Mouse (Mus musculus) kidney, embryonic 16.5 days (tissue): ENCODE data around the gene Dmgdh. TPM values are rescaled to one million over a fixed set of nuclear protein-coding genes. Genes with fewer than 3 reads are reported as not detected.
A peak's percentile ranks its signal among the peaks of the same experiment; 100 is the strongest.

ENCODE experiments used
- ATAC-seq: fragments of 200-750 bp; cut with Nextera tagmentation; 2 replicates; pipeline ENCODE4 v1.8.0; 2017; ENCODE audit warnings: moderate TSS enrichment; ENCODE audit not compliant: low FRiP score, low TSS enrichment
- H3K27ac ChIP-seq: fragments of 300-500 bp; sonication (generic); 2 replicates; pipeline ENCODE4 v1.5.1; 2014; ENCODE audit warnings: low read length
- H3K27me3 ChIP-seq: fragments of 300-500 bp; sonication (generic); 2 replicates; pipeline ENCODE4 v1.6.1; 2014; ENCODE audit warnings: low read length, control low read depth, mixed read lengths; ENCODE audit not compliant: insufficient read depth
- H3K36me3 ChIP-seq: fragments of 300-500 bp; sonication (generic); 2 replicates; pipeline ENCODE4 v1.6.1; 2014; ENCODE audit warnings: low read length, control low read depth, mixed read lengths; ENCODE audit not compliant: insufficient read depth
- H3K4me1 ChIP-seq: fragments of 300-500 bp; sonication (generic); 2 replicates; pipeline ENCODE4 v1.6.1; 2014; ENCODE audit warnings: low read length, control low read depth, mixed read lengths; ENCODE audit not compliant: insufficient read depth
- H3K4me2 ChIP-seq: fragments of 300-500 bp; sonication (generic); replicated peaks from 2 replicates; pipeline ENCODE4 v1.6.1; 2014; ENCODE audit warnings: low read depth, low read length
- H3K4me3 ChIP-seq: fragments of 300-500 bp; sonication (generic); 2 replicates; pipeline ENCODE4 v1.5.1; 2014; ENCODE audit warnings: mild to moderate bottlenecking, low read length
- H3K9ac ChIP-seq: fragments of 300-500 bp; sonication (generic); replicated peaks from 2 replicates; pipeline ENCODE4 v1.6.1; 2014; ENCODE audit warnings: low read length
- H3K9me3 ChIP-seq: fragments of 300-500 bp; sonication (generic); 2 replicates; pipeline ENCODE4 v1.6.1; 2016; ENCODE audit warnings: low read length, control low read depth
- WGBS: fragments of 180-500 bp; shearing (Covaris S2); extraction: QIAGEN DNeasy Blood & Tissue Kit; methylation state at CpG from one replicate; pipeline ENCODE4 v1.1.7; 2014; 5-methylcytosine and 5-hydroxymethylcytosine counted together
- polyA plus RNA-seq: library from polyadenylated mRNA; unstranded; fragments of >200 nt; fragmentation: Nextera tagmentation; extraction: Ambion mirVana; gene quantifications from 2 replicates; pipeline ENCODE4 v1.2.1, GENCODE M21; 2015

Gene Dmgdh
- polyA plus RNA-seq: 2.6 TPM in 2 replicates

DNA sequence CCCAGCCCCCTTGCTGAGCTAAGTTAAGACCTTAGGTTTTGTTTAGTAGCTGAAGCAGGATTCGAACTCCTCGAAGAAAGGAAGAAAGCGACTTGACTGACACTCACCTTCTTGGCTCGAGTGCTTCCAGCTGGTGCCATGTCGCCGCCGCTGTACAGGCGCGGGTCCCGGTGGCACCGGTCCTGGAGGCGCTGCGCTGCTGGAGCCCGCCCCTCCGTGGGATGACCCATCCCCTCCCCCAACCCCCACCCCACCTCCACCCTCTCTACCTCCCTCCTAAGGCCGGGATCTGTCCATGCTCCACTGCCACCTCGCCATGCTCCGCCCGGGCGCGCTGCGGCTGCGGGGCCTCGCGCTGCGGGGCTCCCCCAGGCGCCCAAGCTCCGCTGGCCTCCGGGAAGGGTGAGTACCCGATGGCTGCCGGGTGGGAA is at the start of gene Dmgdh, which contains the start of gene Bhmt2:
TSS of gene Dmgdh (plus strand) at position 303 of the 431 bp plus-strand sequence.
TSS of gene Bhmt2 (minus strand) at position 172 of the 431 bp plus-strand sequence.
- ATAC-seq: peak; percentile 84
- Histone ChIP-seq H3K27me3 (peaks cover 8% of the 10 kb centered on the region; the same call in 1 of the 2 replicates), H3K4me2 (peak within 1 kb of the TSS; percentile 50), H3K9me3 (peaks cover 2% of the 10 kb centered on the region; the same call in 1 of the 2 replicates), H3K36me3 (no peaks in the 10 kb centered on the region), H3K27ac (0 out of 2 replicates have a peak within 1 kb of the TSS, but pooled peaks have one; percentile 29), H3K9ac (peak within 1 kb of the TSS; percentile 26; the same call in 1 of the 2 replicates), H3K4me1 (peaks cover 5% of the 10 kb centered on the region; the same call in 1 of the 2 replicates), H3K4me3 (peak within 1 kb of the TSS; percentile 30)
- 6% methylated on average over 31 of the region's 31 CpGs for WGBS

- H3K9me3 ChIP-seq: no peaks in the 10 kb centered on the region
- H3K27ac ChIP-seq: peak overlapping the region; percentile 66; the same call in 1 of the 2 replicates
- no peak overlapping the region for H3K4me3 ChIP-seq
- WGBS: 13% methylated on average over 6 of the region's 6 CpGs
- 0 out of 2 replicates have a peak, but pooled peaks cover 12% of the 10 kb centered on the region for H3K4me1 ChIP-seq
- H3K36me3 ChIP-seq: no peaks in the 10 kb centered on the region
- no peak overlapping the region for H3K4me2 ChIP-seq
- H3K27me3 ChIP-seq: no peaks in the 10 kb centered on the region
- peak; percentile 63; the same call in 1 of the 2 replicates for ATAC-seq
- H3K9ac ChIP-seq: no peak overlapping the region
These were observed 45.4 kb upstream of the Dmgdh start for GRCm38 (mm10) chr13:93628861-93629260.

- no peak for ATAC-seq
- Histone ChIP-seq H3K4me2 (no peak overlapping the region), H3K9me3 (no peaks in the 10 kb centered on the region), H3K9ac (no peak overlapping the region), H3K4me1 (0 out of 2 replicates have a peak, but pooled peaks cover 12% of the 10 kb centered on the region), H3K27ac (no peak overlapping the region), H3K36me3 (no peaks in the 10 kb centered on the region), H3K4me3 (no peak overlapping the region), H3K27me3 (no peaks in the 10 kb centered on the region)
- WGBS: 83% methylated on average over 10 of the region's 10 CpGs
These were observed 43.1 kb upstream of the Dmgdh start for GRCm38 (mm10) chr13:93630941-93631705.

DNA sequence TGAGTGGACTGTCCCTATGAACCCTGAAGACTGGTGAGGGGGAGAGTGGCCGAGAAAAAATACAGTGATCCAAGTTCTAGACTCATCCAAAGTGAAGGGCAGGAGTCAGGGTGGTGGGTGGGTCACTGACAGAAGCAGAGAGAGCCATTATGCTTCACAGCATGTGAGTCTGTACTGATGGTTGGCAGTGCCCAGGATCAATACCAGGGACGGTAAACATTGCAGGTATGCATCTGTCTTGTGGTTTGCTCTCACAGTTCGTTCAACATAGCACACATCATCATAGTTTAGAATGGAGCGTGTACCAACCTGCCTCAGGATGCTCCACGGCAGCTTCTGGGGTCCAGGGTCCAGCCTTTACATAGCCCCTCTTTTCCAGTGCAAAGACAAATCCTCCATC is 41.3 kb upstream of the Dmgdh start:
- 89% methylated on average over 5 of the region's 5 CpGs for WGBS

GRCm38 (mm10) chr13:93636561-93636960 is 37.7 kb upstream of the Dmgdh start:
- Histone ChIP-seq H3K9me3 (no peaks in the 10 kb centered on the region), H3K9ac (no peak overlapping the region), H3K4me2 (no peak overlapping the region), H3K36me3 (no peaks in the 10 kb centered on the region), H3K27ac (no peak overlapping the region), H3K4me1 (no peaks in the 10 kb centered on the region), H3K27me3 (no peaks in the 10 kb centered on the region), H3K4me3 (no peak overlapping the region)
- 56% methylated on average over 1 of the region's 1 CpGs for WGBS
- no peak for ATAC-seq

More for the DNA sequence above, 41.3 kb upstream of the Dmgdh start:
- Histone ChIP-seq H3K36me3 (no peaks in the 10 kb centered on the region), H3K27me3 (no peaks in the 10 kb centered on the region), H3K9ac (no peak overlapping the region), H3K4me3 (no peak overlapping the region), H3K27ac (no peak overlapping the region), H3K9me3 (no peaks in the 10 kb centered on the region), H3K4me2 (no peak overlapping the region), H3K4me1 (0 out of 2 replicates have a peak, but pooled peaks cover 12% of the 10 kb centered on the region)
- no peak for ATAC-seq

- Histone ChIP-seq H3K9ac (no peak within 1 kb of the TSS), H3K4me3 (no peak within 1 kb of the TSS), H3K27me3 (no peaks in the 10 kb centered on the region), H3K27ac (no peak within 1 kb of the TSS), H3K9me3 (no peaks in the 10 kb centered on the region), H3K4me2 (no peak within 1 kb of the TSS), H3K4me1 (no peaks in the 10 kb centered on the region), H3K36me3 (no peaks in the 10 kb centered on the region)
- 68% methylated on average over 19 of the region's 19 CpGs for WGBS
- no peak for ATAC-seq
These were observed 36.7 kb upstream of the Dmgdh start, which contains the start of gene Bhmt for GRCm38 (mm10) chr13:93637282-93638245. Gene Bhmt, minus strand, starts transcription at chr13:93637961.

DNA sequence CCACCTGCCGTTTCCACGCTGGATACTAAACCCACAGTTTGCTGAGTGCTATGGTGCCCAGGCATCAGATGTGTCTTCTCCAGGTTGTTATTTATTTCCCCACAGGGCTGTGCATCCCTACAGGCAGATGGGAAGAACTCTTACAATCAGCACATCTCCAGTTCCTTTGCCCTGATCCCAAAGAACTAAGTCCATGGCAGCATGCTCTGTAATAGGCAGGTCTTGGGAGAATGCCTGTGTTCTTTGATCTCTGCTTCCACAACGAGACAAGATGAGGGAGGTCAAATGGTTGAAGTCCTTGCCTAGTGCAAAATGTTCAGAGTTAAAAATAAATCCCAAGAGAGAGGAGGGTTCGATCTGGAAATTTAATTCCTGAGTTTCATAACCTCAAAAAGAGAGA is 34.6 kb upstream of the Dmgdh start:
- H3K4me2 ChIP-seq: no peak overlapping the region
- H3K4me3 ChIP-seq: no peak overlapping the region
- WGBS: 65% methylated on average over 4 of the region's 4 CpGs
- H3K9ac ChIP-seq: no peak overlapping the region
- no peaks in the 10 kb centered on the region for H3K36me3 ChIP-seq
- ATAC-seq: no peak
- H3K4me1 ChIP-seq: no peaks in the 10 kb centered on the region
- no peaks in the 10 kb centered on the region for H3K27me3 ChIP-seq
- no peak overlapping the region for H3K27ac ChIP-seq
- no peaks in the 10 kb centered on the region for H3K9me3 ChIP-seq

- H3K9ac ChIP-seq: no peak overlapping the region
- H3K4me2 ChIP-seq: no peak overlapping the region
- ATAC-seq: no peak
- no peak overlapping the region for H3K27ac ChIP-seq
- no peaks in the 10 kb centered on the region for H3K36me3 ChIP-seq
- no peaks in the 10 kb centered on the region for H3K9me3 ChIP-seq
- no peaks in the 10 kb centered on the region for H3K27me3 ChIP-seq
- no peaks in the 10 kb centered on the region for H3K4me1 ChIP-seq
- no peak overlapping the region for H3K4me3 ChIP-seq
- 78% methylated on average over 7 of the region's 7 CpGs for WGBS
These were observed 25.7 kb upstream of the Dmgdh start for GRCm38 (mm10) chr13:93648387-93649130.

DNA sequence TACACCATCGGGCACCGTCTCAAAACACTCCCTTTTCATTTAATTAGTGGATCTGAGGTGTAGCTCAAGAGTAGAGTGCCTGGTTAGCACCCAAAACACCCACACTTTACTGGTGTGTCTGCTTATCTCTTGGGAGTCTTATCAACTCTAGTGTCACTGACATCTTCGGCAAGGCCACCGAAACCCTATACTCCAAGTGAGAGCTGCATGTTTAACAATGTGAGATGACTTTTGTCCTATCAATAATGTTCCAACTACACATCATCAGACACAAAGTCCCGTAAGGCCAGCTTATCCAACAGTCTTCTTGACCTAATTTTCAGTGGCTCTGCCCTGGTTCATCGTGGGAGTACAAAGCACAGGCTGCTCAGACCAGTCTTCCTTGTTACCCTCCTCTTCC is 20.9 kb upstream of the Dmgdh start:
- ATAC-seq: no peak
- no peaks in the 10 kb centered on the region for H3K4me1 ChIP-seq
- H3K4me2 ChIP-seq: no peak overlapping the region
- H3K36me3 ChIP-seq: no peaks in the 10 kb centered on the region
- H3K9ac ChIP-seq: no peak overlapping the region
- no peak overlapping the region for H3K27ac ChIP-seq
- H3K4me3 ChIP-seq: no peak overlapping the region
- 87% methylated on average over 6 of the region's 6 CpGs for WGBS
- H3K27me3 ChIP-seq: no peaks in the 10 kb centered on the region
- H3K9me3 ChIP-seq: no peaks in the 10 kb centered on the region
